Mouse (Mus musculus) cerebellum, postnatal 14 days (tissue): Measurements from ENCODE around the gene Vrk2.

ENCODE experiments used
- DNase-seq, 2 experiments: peaks; one replicate each; pipeline ENCODE4 v3.0.0; 2021; ENCODE audit warnings: mixed read lengths in 2 of 2

Vrk2 gene

GRCm38 (mm10) chr11:26593061-26594059, at the start of gene Vrk2, which contains the start of gene Gm6899:
Gene Vrk2 (minus strand): TSS chr11:26593999.
Gene Gm6899 (plus strand): TSS chr11:26593241.
- DNase-seq: peak; percentile 33 to 38

DNA sequence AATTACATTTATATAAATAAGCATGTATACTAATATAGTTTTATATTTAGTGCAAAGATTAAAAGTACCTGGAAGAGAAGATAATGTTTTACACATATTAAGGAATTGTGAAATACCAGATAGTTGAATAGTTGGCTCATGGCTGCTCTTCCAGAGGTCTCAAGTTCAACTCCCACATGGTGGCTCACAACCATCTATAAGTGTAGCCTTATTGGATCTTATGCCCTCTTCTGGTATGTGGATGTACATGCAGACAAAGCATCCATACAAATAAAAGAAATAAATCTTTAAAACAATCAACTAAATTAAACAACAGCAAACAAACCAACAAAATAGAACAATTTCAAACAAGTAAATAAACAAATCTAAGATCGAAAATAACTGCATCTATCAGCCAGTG, 48.3 kb upstream of the Vrk2 start:
- DNase-seq: no peak

- no peak for DNase-seq
Observed at GRCm38 (mm10) chr11:26640314-26640785, 46.6 kb upstream of the Vrk2 start.

GRCm38 (mm10) chr11:26636239-26636638, 42.4 kb upstream of the Vrk2 start:
- no peak for DNase-seq

GRCm38 (mm10) chr11:26622727-26623126, 28.9 kb upstream of the Vrk2 start:
- DNase-seq: no peak

- no peak for DNase-seq
Observed at GRCm38 (mm10) chr11:26618475-26619223, 24.9 kb upstream of the Vrk2 start.

DNA sequence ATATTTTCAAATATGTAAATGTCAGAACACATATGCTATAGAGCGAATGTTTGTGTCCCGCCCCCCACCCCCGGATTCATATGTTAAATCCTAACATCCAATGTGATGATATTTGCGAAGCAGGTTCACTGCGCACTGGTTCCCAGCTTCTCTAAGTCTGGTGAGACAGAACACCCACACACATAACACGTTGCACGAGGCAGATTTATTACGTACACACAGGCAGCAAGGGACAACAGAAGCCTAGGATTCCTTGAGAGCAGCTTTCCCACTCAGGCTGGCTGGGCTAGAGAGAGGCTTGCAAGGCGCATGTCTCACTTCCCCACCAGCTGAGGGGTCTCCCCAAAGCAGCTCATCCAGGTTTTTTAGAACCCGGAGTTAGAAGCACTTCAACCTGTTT, 15.0 kb upstream of the Vrk2 start:
- no peak for DNase-seq

DNA sequence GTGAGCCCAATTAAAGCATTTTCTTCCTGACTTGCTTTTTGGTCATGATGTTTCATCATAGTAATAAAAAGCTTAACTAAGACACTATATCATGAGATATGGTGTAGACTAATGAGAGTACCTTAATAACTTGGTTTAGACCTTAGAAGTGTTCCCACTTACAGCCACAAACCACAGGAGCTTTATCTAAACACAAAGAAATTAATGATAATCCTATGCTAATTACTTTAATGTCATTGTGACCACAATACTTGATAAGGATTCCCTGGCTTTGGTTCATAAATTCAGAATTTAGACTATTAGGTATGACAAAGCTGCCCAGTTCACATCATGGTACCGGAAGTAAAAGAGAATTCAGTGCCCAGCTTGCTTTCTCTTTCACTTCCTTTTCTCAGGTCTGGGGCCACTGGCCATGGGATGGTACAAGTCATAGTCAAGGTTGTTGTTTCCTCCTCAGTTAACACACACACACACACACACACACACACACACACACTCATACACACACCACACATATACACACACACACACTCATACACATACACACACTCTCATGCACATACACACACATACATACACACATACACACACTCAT, 10.4 kb upstream of the Vrk2 start:
- no peak for DNase-seq

GRCm38 (mm10) chr11:26601571-26602175, 7.9 kb upstream of the Vrk2 start:
- no peak for DNase-seq

DNA sequence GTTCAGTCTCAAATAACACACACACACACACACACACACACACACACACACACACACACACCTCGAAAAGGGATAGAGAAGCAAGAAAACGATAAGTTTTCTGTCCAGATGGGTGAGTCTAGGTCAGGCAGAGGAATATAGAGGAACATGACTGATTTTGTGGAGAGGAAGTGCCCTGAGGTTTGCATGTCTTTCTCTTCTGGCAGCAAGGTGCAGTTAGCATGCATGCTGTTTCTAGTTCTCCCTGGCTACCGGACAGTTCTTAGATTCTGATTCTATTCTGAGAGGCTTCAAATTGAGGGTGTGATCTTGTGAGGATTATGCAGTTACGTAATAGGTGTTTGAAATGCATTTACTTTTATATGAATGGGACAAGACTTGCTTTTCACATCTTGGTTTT, 6.9 kb upstream of the Vrk2 start:
- DNase-seq: no peak

GRCm38 (mm10) chr11:26598876-26599275, 5.1 kb upstream of the Vrk2 start:
- no peak for DNase-seq

DNA sequence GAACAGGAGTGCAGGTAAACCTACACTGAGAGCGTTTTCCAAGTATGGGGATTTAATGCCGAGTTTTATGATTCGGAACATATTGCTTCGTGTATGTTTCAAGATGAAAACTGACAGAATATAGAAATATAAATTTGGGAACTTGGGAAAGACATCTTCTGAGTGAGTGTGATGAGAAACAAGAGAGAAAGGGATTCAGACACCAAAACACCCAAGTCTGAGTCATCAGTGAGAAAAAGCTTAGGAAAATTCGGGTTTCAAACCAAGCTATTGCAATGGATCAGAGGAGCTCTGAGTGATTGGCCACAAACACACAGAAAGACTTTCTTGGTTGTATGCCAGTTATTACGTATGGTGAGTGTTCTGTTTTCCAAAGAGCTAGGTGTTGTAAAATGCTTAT, 4.0 kb upstream of the Vrk2 start:
- DNase-seq: no peak

DNA sequence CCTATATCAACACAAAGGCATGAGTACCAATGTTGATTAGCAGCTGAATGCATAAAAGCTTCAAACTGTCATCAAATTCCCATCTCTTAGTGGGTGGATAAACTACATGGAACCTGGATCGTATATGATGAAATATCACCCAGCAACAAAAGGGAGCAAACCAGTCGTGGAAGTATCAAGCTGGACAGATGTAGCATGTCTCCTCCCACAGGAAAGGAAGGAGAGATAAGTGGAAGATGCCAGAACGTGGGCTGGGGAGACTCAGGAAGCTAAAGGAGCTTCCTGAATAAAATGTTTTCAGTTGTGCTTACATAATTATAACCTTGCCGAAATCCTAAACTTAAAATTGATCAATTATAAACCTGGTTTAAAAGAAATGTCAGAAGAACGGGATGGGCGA, 3.3 kb upstream of the Vrk2 start:
- no peak for DNase-seq

DNA sequence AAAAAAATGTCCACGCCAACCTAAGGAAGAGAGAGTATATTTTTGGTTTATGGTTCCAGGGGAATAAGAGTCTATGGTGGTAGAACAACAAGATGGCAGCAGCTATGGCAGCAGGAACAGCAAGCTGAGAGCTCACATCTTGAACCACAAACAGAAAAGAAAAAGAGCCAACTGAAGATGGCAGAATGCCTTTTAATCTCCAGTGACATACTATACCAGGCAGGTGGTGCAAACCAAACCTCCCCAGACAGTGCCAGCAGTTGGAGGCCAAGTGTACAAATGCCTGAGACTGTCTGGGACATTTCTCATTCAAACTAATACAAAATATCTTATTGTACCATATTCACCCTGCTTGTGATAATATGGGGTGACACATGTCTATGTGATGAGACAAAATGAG, 2.4 kb upstream of the Vrk2 start:
- DNase-seq: no peak

DNA sequence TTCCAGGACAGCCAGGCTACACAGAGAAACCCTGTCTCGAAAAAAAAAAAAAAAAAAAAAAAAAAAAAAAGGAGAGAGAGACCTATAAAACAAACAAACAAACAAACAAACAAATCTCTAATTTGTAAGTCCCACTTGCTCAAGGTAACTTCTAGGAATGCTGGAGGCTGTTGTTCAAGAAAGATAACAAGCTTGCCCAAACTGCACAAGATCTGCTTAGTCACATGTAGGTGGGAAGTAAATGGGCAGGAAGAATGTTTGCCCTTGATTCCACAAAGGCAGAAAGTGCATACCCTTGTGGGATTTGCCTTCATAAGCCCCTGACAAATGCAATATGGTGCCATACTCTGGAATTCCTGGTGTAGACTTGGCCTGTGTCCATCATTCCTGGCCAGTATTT, 688 bp upstream of the Vrk2 start:
- no peak for DNase-seq

GRCm38 (mm10) chr11:26592395-26593053, 1.3 kb downstream of the Vrk2 start:
- no peak for DNase-seq

- DNase-seq: no peak
Observed at GRCm38 (mm10) chr11:26587184-26587524, 6.6 kb downstream of the Vrk2 start.

DNA sequence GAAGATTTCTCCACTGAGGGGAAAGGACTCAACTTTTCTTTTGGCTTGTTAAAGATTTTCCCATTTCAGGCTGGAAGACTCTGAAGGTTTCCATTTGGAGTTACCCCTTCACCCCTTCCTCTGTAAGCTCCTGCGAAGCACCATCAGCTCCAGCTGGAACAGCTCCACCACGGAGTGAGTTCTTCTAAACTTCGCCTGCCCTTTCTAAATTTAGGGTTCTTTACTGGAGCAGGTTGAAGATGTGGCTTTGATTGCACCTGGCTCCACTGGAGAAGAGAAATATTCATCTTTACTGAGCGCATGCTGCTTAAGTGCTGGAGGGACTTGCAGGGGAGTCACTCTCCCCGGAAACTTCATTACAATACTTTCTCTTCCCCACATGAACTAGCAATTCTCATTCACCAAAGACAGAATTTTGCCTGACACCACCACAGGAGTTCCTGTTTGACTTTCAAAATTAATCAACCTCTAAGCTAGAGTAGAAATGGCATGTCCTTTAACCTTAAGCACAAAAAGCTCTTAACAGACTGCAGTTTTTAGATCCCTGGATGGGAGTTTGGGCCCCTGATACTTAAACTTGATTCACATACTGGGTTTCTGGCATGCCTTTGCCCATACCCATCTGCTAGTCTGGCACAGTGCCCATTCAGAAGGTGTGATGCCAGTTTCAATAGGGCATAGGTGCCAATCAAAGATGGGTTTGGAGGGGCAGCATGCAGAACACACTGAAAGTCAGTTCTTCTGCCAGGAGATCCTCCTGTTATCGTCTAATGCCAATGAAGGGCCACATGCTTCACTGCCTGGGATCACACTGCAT, 7.2 kb downstream of the Vrk2 start:
- peak; percentile 93 to 95 for DNase-seq

DNA sequence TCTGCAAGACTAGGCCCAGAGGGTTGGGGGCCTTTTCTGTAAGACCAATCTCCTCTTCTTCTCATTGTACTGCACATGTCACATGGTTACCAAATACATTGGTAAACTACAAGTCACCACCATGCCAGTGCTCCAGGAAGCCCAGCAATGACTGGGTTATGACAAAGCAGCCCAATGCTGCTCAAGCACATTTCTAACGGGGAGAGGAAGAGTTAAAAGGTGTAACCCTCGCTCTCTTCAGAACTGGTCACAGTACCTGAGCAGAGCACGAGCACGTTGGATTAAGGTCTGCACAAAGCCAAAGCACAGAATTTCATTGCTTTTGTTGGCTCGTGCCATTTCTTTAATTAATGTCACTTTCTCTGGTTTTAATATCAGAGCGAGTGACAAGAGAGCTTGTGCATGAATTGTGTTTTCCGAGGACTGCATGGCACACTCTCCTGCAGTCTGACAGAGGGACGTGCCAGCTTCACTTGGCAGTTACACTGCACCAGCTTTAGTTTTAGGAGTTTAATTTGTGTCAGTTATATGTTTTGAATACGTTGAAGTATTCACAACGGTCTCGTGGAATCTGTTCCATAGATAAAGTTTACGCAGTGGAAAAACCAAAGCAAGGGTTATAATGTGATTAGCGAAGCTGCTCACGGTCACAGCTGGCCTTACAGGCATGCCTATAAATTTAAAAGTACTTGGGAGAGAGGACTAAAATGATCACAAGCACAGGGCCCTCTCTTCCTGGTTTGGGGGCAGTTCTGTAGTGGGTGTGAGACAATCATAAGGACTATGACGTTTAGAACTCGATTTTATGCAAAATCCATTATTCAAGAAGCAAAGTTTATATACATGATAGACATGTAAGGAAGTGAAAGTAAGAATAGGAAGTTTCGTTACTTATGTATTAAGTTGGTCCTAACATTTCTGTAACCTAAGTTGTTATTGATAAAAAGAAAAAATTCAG, 8.1 kb downstream of the Vrk2 start:
- DNase-seq: peak in 1 of 2 experiments; percentile 44

GRCm38 (mm10) chr11:26551551-26551950, 42.2 kb downstream of the Vrk2 start:
- no peak for DNase-seq
